In the genomic region with DNA sequence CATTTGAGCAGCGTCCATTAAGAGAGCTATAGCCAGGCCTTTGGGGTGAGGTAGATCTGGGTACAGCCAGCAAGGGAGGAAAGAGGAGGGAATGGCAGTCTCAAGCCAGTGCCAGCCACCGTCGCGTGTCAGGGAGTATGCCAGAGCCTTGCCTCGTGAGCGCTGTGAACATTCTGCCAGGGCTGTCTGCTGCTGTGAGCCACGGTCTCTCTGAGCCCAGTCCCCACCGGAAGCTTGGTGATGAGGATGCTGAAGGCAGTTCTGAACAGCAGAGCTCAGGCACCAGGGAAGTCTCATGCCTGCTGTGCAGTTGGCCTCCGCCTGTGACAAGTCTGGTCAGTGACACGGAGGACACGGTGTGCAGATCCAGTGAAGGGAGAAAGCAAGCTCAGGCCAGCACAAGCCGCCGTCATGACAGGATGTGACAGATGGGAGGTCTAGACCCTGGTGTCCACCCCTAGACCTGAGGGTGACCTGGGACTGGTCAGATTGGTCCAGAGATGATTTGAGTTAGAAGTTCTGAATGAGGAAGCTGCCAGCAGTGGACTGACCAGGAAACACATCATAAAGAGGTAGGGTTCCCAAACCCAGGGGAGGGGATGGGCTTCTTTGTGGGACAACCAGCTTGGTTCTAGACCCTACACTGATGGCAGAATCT, we compare ENCODE assay signal across 10 mouse cellular contexts. TPM values are rescaled to one million over a fixed set of nuclear protein-coding genes. Genes with fewer than 3 reads are reported as not detected.
DNase-seq lines count a peak whose midpoint lies in the region; ATAC-seq lines count a peak whose summit lies in the region.
"Had no signal": no experiment of that assay in that cellular context is flagged by ENCODE, and none has a peak within 500 bp of the region (broad histone marks: within the 10 kb centered on the region; RNA-seq: fewer than 3 reads in every experiment).

No protein-coding gene starts in this region.

- no peaks in the 10 kb centered on the region for H3K36me3 ChIP-seq in lung, embryonic 15.5 days
- H3K36me3 ChIP-seq in heart, embryonic 10.5 days, result no peaks in the 10 kb centered on the region
- no peaks in the 10 kb centered on the region for H3K36me3 ChIP-seq in liver, embryonic 11.5 days (ENCODE audit: control insufficient read depth, insufficient read depth, low read length)

- peak overlapping the region; percentile 38 for H3K4me3 ChIP-seq in lung, embryonic 15.5 days
- H3K4me3 ChIP-seq in heart, embryonic 10.5 days, result no peak overlapping the region
- no peak overlapping the region for H3K4me3 ChIP-seq in liver, embryonic 11.5 days (ENCODE audit: low read depth, low read length)

- H3K9ac ChIP-seq in lung, embryonic 15.5 days, result peak overlapping the region; percentile 44
- no peak overlapping the region for H3K9ac ChIP-seq in liver, embryonic 11.5 days (ENCODE audit: low read depth, low read length)

- no peaks in the 10 kb centered on the region for H3K27me3 ChIP-seq in lung, embryonic 15.5 days
- H3K27me3 ChIP-seq in heart, embryonic 10.5 days (ENCODE audit: insufficient read depth, poor library complexity, severe bottlenecking), result 0 out of 2 replicates have a peak, but pooled peaks cover 4% of the 10 kb centered on the region
- H3K27me3 ChIP-seq in liver, embryonic 11.5 days (replicated peaks; ENCODE audit: control insufficient read depth, insufficient read depth, low read length), result peaks cover under 1% of the 10 kb centered on the region; the same call in 1 of the 2 replicates

- no peak for DNase-seq in frontal cortex, postnatal 25 days (ENCODE audit: low spot score in 2 of 2)
- no peak for DNase-seq in lung, adult 18-20 months
- no peak for DNase-seq in heart, embryonic 10.5 days (ENCODE audit: low spot score)
- DNase-seq in lung, postnatal 10 days, result peak; percentile 37
- no peak for DNase-seq in liver, embryonic 11.5 days (ENCODE audit: low spot score)
- DNase-seq in kidney, postnatal 10 days, result no peak
- DNase-seq: layer of hippocampus, postnatal 36 days had no signal

- H3K9me3 ChIP-seq in lung, embryonic 15.5 days, result no peaks in the 10 kb centered on the region
- no peaks in the 10 kb centered on the region for H3K9me3 ChIP-seq in heart, embryonic 10.5 days
- no peaks in the 10 kb centered on the region for H3K9me3 ChIP-seq in liver, embryonic 11.5 days (ENCODE audit: control insufficient read depth, low read length)

- 66% methylated on average over 13 of the region's 13 CpGs for WGBS in lung, embryonic 15.5 days
- 80% methylated on average over 13 of the region's 13 CpGs for WGBS in heart, embryonic 10.5 days
- 84% methylated on average over 13 of the region's 13 CpGs for whole genome bisulfite sequencing in liver, embryonic 11.5 days

- peak overlapping the region; percentile 89 for H3K27ac ChIP-seq in lung, embryonic 15.5 days
- H3K27ac ChIP-seq in heart, embryonic 10.5 days, result peak overlapping the region; percentile 99
- no peak overlapping the region for H3K27ac ChIP-seq in liver, embryonic 11.5 days (ENCODE audit: low read depth, low read length)

- peak overlapping the region; percentile 54 for H3K4me2 ChIP-seq in lung, embryonic 15.5 days
- no peak overlapping the region for H3K4me2 ChIP-seq in liver, embryonic 11.5 days

- peak; percentile 38; the same call in 1 of the 2 replicates for ATAC-seq in frontal cortex, adult (ENCODE audit: low TSS enrichment)
- ATAC-seq in lung, embryonic 15.5 days (ENCODE audit: borderline replicate concordance, extremely low read depth, low FRiP score, low TSS enrichment), result no peak
- ATAC-seq in liver, embryonic 11.5 days (replicated peaks; ENCODE audit: low FRiP score), result no peak

- peaks cover 48% of the 10 kb centered on the region for H3K4me1 ChIP-seq in lung, embryonic 15.5 days
- H3K4me1 ChIP-seq in heart, embryonic 10.5 days, result peaks cover 97% of the 10 kb centered on the region
- H3K4me1 ChIP-seq in liver, embryonic 11.5 days (replicated peaks; ENCODE audit: control insufficient read depth, insufficient read depth, low read length), result peaks cover 14% of the 10 kb centered on the region

RNA-seq across cellular contexts. Expression of a gene that starts 16.3 kb away (rescaled TPM):
- 125 and 130 TPM in 2 replicates for polyA plus RNA-seq in lung, embryonic 15.5 days (2015; fragmentation: Nextera tagmentation; extraction: Ambion mirVana)
- 32.0 and 36.9 TPM in 2 replicates for polyA plus RNA-seq in heart, embryonic 10.5 days (2016; fragmentation: Nextera tagmentation; extraction: Ambion mirVana)
- 19.2 and 20.7 TPM in 2 replicates for polyA plus RNA-seq in liver, embryonic 11.5 days (2014; fragmentation: Nextera tagmentation; extraction: Ambion mirVana)

RNA-seq across cellular contexts. Expression of a gene that starts 21.7 kb away (rescaled TPM):
- 2.5 and 5.1 TPM in 2 replicates for polyA plus RNA-seq in lung, embryonic 15.5 days (2015; fragmentation: Nextera tagmentation; extraction: Ambion mirVana)
- 9.5 and 10.4 TPM in 2 replicates for polyA plus RNA-seq in heart, embryonic 10.5 days (2016; fragmentation: Nextera tagmentation; extraction: Ambion mirVana)
- polyA plus RNA-seq in liver, embryonic 11.5 days (2014; fragmentation: Nextera tagmentation; extraction: Ambion mirVana), result 1.5 and 2.4 TPM in 2 replicates

RNA-seq across cellular contexts. Expression of a gene that starts 35.3 kb away (rescaled TPM):
- polyA plus RNA-seq in lung, embryonic 15.5 days (2015; fragmentation: Nextera tagmentation; extraction: Ambion mirVana), result 2.4 and 7.4 TPM in 2 replicates
- polyA plus RNA-seq in heart, embryonic 10.5 days (2016; fragmentation: Nextera tagmentation; extraction: Ambion mirVana), result 51.9 and 56.4 TPM in 2 replicates
- polyA plus RNA-seq in liver, embryonic 11.5 days (2014; fragmentation: Nextera tagmentation; extraction: Ambion mirVana), result 1.9 and 3.7 TPM in 2 replicates

RNA-seq across cellular contexts. Expression of a gene that starts 42.3 kb away (rescaled TPM):
- 0.34 and 0.87 TPM in 2 replicates for polyA plus RNA-seq in lung, embryonic 15.5 days (2015; fragmentation: Nextera tagmentation; extraction: Ambion mirVana)
- 0.38 and 1.3 TPM in 2 replicates for polyA plus RNA-seq in heart, embryonic 10.5 days (2016; fragmentation: Nextera tagmentation; extraction: Ambion mirVana)
- 0.41 and 0.42 TPM in 2 replicates for polyA plus RNA-seq in liver, embryonic 11.5 days (2014; fragmentation: Nextera tagmentation; extraction: Ambion mirVana)
- polyA plus RNA-seq: embryonic facial prominence, embryonic 11.5 days had no signal

RNA-seq across cellular contexts. Expression of a gene that starts 55.6 kb away (rescaled TPM):
- 22.8 and 28.3 TPM in 2 replicates for polyA plus RNA-seq in lung, embryonic 15.5 days (2015; fragmentation: Nextera tagmentation; extraction: Ambion mirVana)
- 17.1 and 25.1 TPM in 2 replicates for polyA plus RNA-seq in heart, embryonic 10.5 days (2016; fragmentation: Nextera tagmentation; extraction: Ambion mirVana)
- 20.8 and 22.2 TPM in 2 replicates for polyA plus RNA-seq in liver, embryonic 11.5 days (2014; fragmentation: Nextera tagmentation; extraction: Ambion mirVana)
